Mouse (Mus musculus) MEL (cell line): ENCODE results near the gene Gm11564. TPM values are rescaled to one million over a fixed set of nuclear protein-coding genes. Genes with fewer than 3 reads are reported as not detected.

ENCODE experiments used
- DNase-seq: peaks from one replicate; pipeline ENCODE4 v3.0.0; 2011; ENCODE audit warnings: low read depth, low spot score
- H3K27ac ChIP-seq: 2 replicates; pipeline ENCODE4 v1.5.1; 2012; ENCODE audit warnings: low read depth, mild to moderate bottlenecking, control low read depth, low read length, moderate library complexity; ENCODE audit not compliant: control insufficient read depth
- H3K27me3 ChIP-seq, 2 experiments: fragments of 150-350 bp in 1 of 2; sonication (generic) in 1 of 2; 2 replicates each; pipeline ENCODE4 v1.6.1; 2012; ENCODE audit warnings: low read length in 2 of 2, mild to moderate bottlenecking in 2 of 2, improper control_type of control experiment in 1 of 2, moderate library complexity in 1 of 2; ENCODE audit not compliant: insufficient read depth in 2 of 2, control insufficient read depth in 1 of 2
- H3K36me3 ChIP-seq, 2 experiments: 2 replicates each; pipeline ENCODE4 v1.6.1; 2012 to 2014; ENCODE audit warnings: low read length in 2 of 2, improper control_type of control experiment in 1 of 2, inconsistent platforms in 1 of 2, mild to moderate bottlenecking in 1 of 2; ENCODE audit not compliant: insufficient read depth in 2 of 2, control insufficient read depth in 1 of 2
- H3K4me1 ChIP-seq, 2 experiments: fragments of 150-350 bp in 1 of 2; sonication (generic) in 1 of 2; 2 replicates each; pipeline ENCODE4 v1.6.1; 2012; ENCODE audit warnings: low read length in 2 of 2, improper control_type of control experiment in 1 of 2, mild to moderate bottlenecking in 1 of 2; ENCODE audit not compliant: insufficient read depth in 2 of 2, control insufficient read depth in 1 of 2
- H3K4me3 ChIP-seq, 2 experiments: fragments of 150-350 bp in 1 of 2; sonication (generic) in 1 of 2; 2 replicates each; pipeline ENCODE4 v1.5.1; 2012; ENCODE audit warnings: low read depth in 2 of 2, low read length in 2 of 2, mild to moderate bottlenecking in 2 of 2, moderate library complexity in 2 of 2, control low read depth in 1 of 2, improper control_type of control experiment in 1 of 2; ENCODE audit not compliant: control insufficient read depth in 1 of 2, insufficient read depth in 1 of 2
- H3K79me2 ChIP-seq: 2 replicates; pipeline ENCODE4 v1.6.1; 2012; ENCODE audit warnings: mild to moderate bottlenecking, low read length, moderate library complexity; ENCODE audit not compliant: control insufficient read depth, poor library complexity, insufficient read depth
- H3K9ac ChIP-seq: 2 replicates; pipeline ENCODE4 v1.6.1; 2012; ENCODE audit warnings: low read depth, mild to moderate bottlenecking, control low read depth, low read length, moderate library complexity; ENCODE audit not compliant: control insufficient read depth, poor library complexity, severe bottlenecking
- H3K9me3 ChIP-seq: fragments of 150-350 bp; sonication (generic); replicated peaks from 2 replicates; pipeline ENCODE4 v1.6.1; 2012; ENCODE audit warnings: mild to moderate bottlenecking, low read length, improper control_type of control experiment, moderate library complexity; ENCODE audit not compliant: insufficient read depth
- CHD1 ChIP-seq: IDR thresholded peaks from 2 replicates; pipeline ENCODE4 v1.6.1; 2012; ENCODE audit warnings: low read depth, mild to moderate bottlenecking, inconsistent platforms, low read length, improper control_type of control experiment
- ETS1 ChIP-seq: IDR thresholded peaks from 2 replicates; pipeline ENCODE4 v1.6.1; 2012; ENCODE audit warnings: low read depth, mild to moderate bottlenecking, inconsistent platforms, low read length, improper control_type of control experiment, moderate library complexity
- JUND ChIP-seq: IDR thresholded peaks from 2 replicates; pipeline ENCODE4 v1.6.1; 2011; ENCODE audit warnings: low read depth, mild to moderate bottlenecking, improper control_type of control experiment, low read length
- KAT2A ChIP-seq: conservative IDR thresholded peaks from 2 replicates; pipeline ENCODE4 v1.6.1; 2012; ENCODE audit warnings: low read depth, low read length, improper control_type of control experiment, inconsistent platforms
- MAFK ChIP-seq: IDR thresholded peaks from 2 replicates; pipeline ENCODE4 v1.6.1; 2011; ENCODE audit warnings: low read depth, mild to moderate bottlenecking, low read length, improper control_type of control experiment, borderline replicate concordance
- MEF2A ChIP-seq: IDR thresholded peaks from 2 replicates; pipeline ENCODE4 v1.6.1; 2014; ENCODE audit warnings: low read depth, mild to moderate bottlenecking, inconsistent platforms, low read length, improper control_type of control experiment; ENCODE audit not compliant: poor library complexity, insufficient replicate concordance, severe bottlenecking; ENCODE audit errors: extremely low read depth
- MXI1 ChIP-seq: IDR thresholded peaks from 2 replicates; pipeline ENCODE4 v1.6.1; 2011; ENCODE audit warnings: mild to moderate bottlenecking, low read depth, low read length, improper control_type of control experiment
- MYC ChIP-seq: IDR thresholded peaks from 2 replicates; pipeline ENCODE4 v1.6.1; 2011; ENCODE audit warnings: low read depth, mild to moderate bottlenecking, low read length, improper control_type of control experiment, moderate library complexity
- POLR2A ChIP-seq, 2 experiments: IDR thresholded peaks; 2 replicates each; pipeline ENCODE4 v1.6.1; 2011 to 2012; ENCODE audit warnings: low read length in 2 of 2, mild to moderate bottlenecking in 2 of 2, control low read depth in 1 of 2, improper control_type of control experiment in 1 of 2, low read depth in 1 of 2, moderate library complexity in 1 of 2; ENCODE audit not compliant: control insufficient read depth in 1 of 2, insufficient read depth in 1 of 2, poor library complexity in 1 of 2
- POLR2AphosphoS2 ChIP-seq: IDR thresholded peaks from 2 replicates; pipeline ENCODE4 v1.6.1; 2011; ENCODE audit warnings: low read length, improper control_type of control experiment
- POLR2AphosphoS5 ChIP-seq: IDR thresholded peaks from 2 replicates; pipeline ENCODE4 v1.6.1; 2012; ENCODE audit warnings: low read depth, borderline replicate concordance, mild to moderate bottlenecking, inconsistent platforms, low read length, moderate library complexity, mixed read lengths
- RAD21 ChIP-seq: IDR thresholded peaks from 2 replicates; pipeline ENCODE4 v1.6.1; 2011; ENCODE audit warnings: mild to moderate bottlenecking, low read depth, low read length, improper control_type of control experiment
- SMC3 ChIP-seq: IDR thresholded peaks from 2 replicates; pipeline ENCODE4 v1.6.1; 2011; ENCODE audit warnings: low read depth, low read length, improper control_type of control experiment
- USF1 ChIP-seq: IDR thresholded peaks from 2 replicates; pipeline ENCODE4 v1.6.1; 2014; ENCODE audit warnings: low read depth, mild to moderate bottlenecking, inconsistent platforms, low read length, improper control_type of control experiment, moderate library complexity
- ZMIZ1 ChIP-seq: IDR thresholded peaks from 2 replicates; pipeline ENCODE4 v1.6.1; 2012; ENCODE audit warnings: low read depth, mild to moderate bottlenecking, inconsistent platforms, low read length, improper control_type of control experiment, moderate library complexity
- ZNF384 ChIP-seq: IDR thresholded peaks from 2 replicates; pipeline ENCODE4 v1.6.1; 2012; ENCODE audit warnings: low read depth, mild to moderate bottlenecking, inconsistent platforms, low read length, improper control_type of control experiment
- polyA plus RNA-seq, 2 experiments: library from polyadenylated mRNA; stranded (reverse) in 1 of 2; unstranded in 1 of 2; fragments of >175 nt in 1 of 2; fragments of >200 nt in 1 of 2; gene quantifications; 2 replicates each; pipeline versions ENCODE4 v1.2.1 to v1.2.4; 2012; ENCODE audit warnings: low replicate concordance in 2 of 2, low read depth in 1 of 2; ENCODE audit not compliant: insufficient read length in 2 of 2, insufficient read depth in 1 of 2, missing spikeins in 1 of 2
- total RNA-seq: library from RNA; depleted of rRNA; stranded (reverse); fragments of 300-350 nt; gene quantifications from 2 replicates; pipeline ENCODE4 v1.2.3, GENCODE M21; 2012

Gene Gm11564
- total and polyA plus RNA-seq, 3 experiments, result not detected

GRCm38 (mm10) chr11:99854121-99854520 is 38.7 kb upstream of the Gm11564 start:
- no peak overlapping the region for H3K9ac ChIP-seq
- no peaks in the 10 kb centered on the region for H3K79me2 ChIP-seq
- TF ChIP-seq ZNF384, result no peak
- no peak for TF ChIP-seq POLR2AphosphoS5
- no peak for TF ChIP-seq JUND
- TF ChIP-seq ETS1, result no peak
- TF ChIP-seq POLR2A (IDR thresholded peaks at IDR 0.05; ENCODE audit: control insufficient read depth in 1 of 2, insufficient read depth in 1 of 2, low read depth in 1 of 2, low read length in 2 of 2, poor library complexity in 1 of 2), result no peak
- TF ChIP-seq CHD1, result no peak
- TF ChIP-seq MXI1, result no peak
- no peak for TF ChIP-seq MEF2A
- TF ChIP-seq SMC3, result no peak
- no peak for TF ChIP-seq USF1
- TF ChIP-seq RAD21, result no peak
- H3K36me3 ChIP-seq, result no peaks in the 10 kb centered on the region
- no peaks in the 10 kb centered on the region; a peak in 1 of 4 replicates for H3K27me3 ChIP-seq
- no peaks in the 10 kb centered on the region for H3K9me3 ChIP-seq
- no peak overlapping the region for H3K27ac ChIP-seq
- DNase-seq, result no peak
- no peak overlapping the region for H3K4me3 ChIP-seq
- H3K4me1 ChIP-seq, result no peaks in the 10 kb centered on the region

- no peaks in the 10 kb centered on the region for H3K36me3 ChIP-seq
- DNase-seq, result no peak
- no peaks in the 10 kb centered on the region for H3K4me1 ChIP-seq
- H3K4me3 ChIP-seq, result no peak within 1 kb of the TSS
- no peaks in the 10 kb centered on the region; a peak in 1 of 4 replicates for H3K27me3 ChIP-seq
- TF ChIP-seq ZMIZ1 (no peak), SMC3 (no peak), MEF2A (no peak), MYC (no peak)
- TF ChIP-seq, all 39 proteins: peak for 0
- Histone ChIP-seq H3K9ac (no peak within 1 kb of the TSS), H3K79me2 (no peaks in the 10 kb centered on the region), H3K27ac (no peak within 1 kb of the TSS), H3K9me3 (no peaks in the 10 kb centered on the region)
Observed at GRCm38 (mm10) chr11:99851508-99851907, 36.0 kb upstream of the Gm11564 start, which contains the start of gene Krtap4-16. Gene Krtap4-16, minus strand, starts transcription at chr11:99851608.

GRCm38 (mm10) chr11:99846746-99847145 is 31.3 kb upstream of the Gm11564 start:
- Histone ChIP-seq H3K9me3 (no peaks in the 10 kb centered on the region), H3K36me3 (no peaks in the 10 kb centered on the region), H3K9ac (no peak overlapping the region), H3K4me3 (no peak overlapping the region), H3K27ac (no peak overlapping the region), H3K27me3 (no peaks in the 10 kb centered on the region), H3K79me2 (no peaks in the 10 kb centered on the region), H3K4me1 (no peaks in the 10 kb centered on the region)
- TF ChIP-seq USF1, result no peak
- no peak for TF ChIP-seq MXI1
- no peak for TF ChIP-seq JUND
- no peak for TF ChIP-seq KAT2A
- TF ChIP-seq MAFK, result no peak
- no peak for TF ChIP-seq POLR2AphosphoS2
- no peak for TF ChIP-seq POLR2A (IDR thresholded peaks at IDR 0.05; ENCODE audit: control insufficient read depth in 1 of 2, insufficient read depth in 1 of 2, low read depth in 1 of 2, low read length in 2 of 2, poor library complexity in 1 of 2)
- no peak for TF ChIP-seq POLR2AphosphoS5
- no peak for TF ChIP-seq ZMIZ1
- no peak for DNase-seq
